Mouse (Mus musculus) midbrain, embryonic 13.5 days (tissue): ENCODE data around the gene Prap1. TPM values are rescaled to one million over a fixed set of nuclear protein-coding genes. Genes with fewer than 3 reads are reported as not detected.

Source experiments
- ATAC-seq: fragments of 200-750 bp; cut with Nextera tagmentation; 2 replicates; pipeline ENCODE4 v1.8.0; 2017; ENCODE audit warnings: mild to moderate bottlenecking, moderate TSS enrichment, moderate library complexity
- H3K27ac ChIP-seq: fragments of 300-500 bp; sonication (generic); 2 replicates; pipeline ENCODE4 v1.5.1; 2015; ENCODE audit warnings: inconsistent platforms, mild to moderate bottlenecking, moderate library complexity
- H3K27me3 ChIP-seq: fragments of 300-500 bp; sonication (generic); 2 replicates; pipeline ENCODE4 v1.6.1; 2015; ENCODE audit warnings: mild to moderate bottlenecking, inconsistent platforms
- H3K36me3 ChIP-seq: fragments of 300-500 bp; sonication (generic); 2 replicates; pipeline ENCODE4 v1.6.1; 2015; ENCODE audit warnings: mild to moderate bottlenecking, inconsistent platforms
- H3K4me1 ChIP-seq: fragments of 300-500 bp; sonication (generic); replicated peaks from 2 replicates; pipeline ENCODE4 v1.6.1; 2015; ENCODE audit warnings: inconsistent platforms
- H3K4me2 ChIP-seq: fragments of 300-500 bp; sonication (generic); replicated peaks from 2 replicates; pipeline ENCODE4 v1.6.1; 2015; ENCODE audit warnings: moderate library complexity, mild to moderate bottlenecking, inconsistent platforms
- H3K4me3 ChIP-seq: fragments of 300-500 bp; sonication (generic); replicated peaks from 2 replicates; pipeline ENCODE4 v1.5.1; 2015; ENCODE audit warnings: mild to moderate bottlenecking, inconsistent platforms
- H3K9ac ChIP-seq: fragments of 300-500 bp; sonication (generic); replicated peaks from 2 replicates; pipeline ENCODE4 v1.6.1; 2015; ENCODE audit warnings: mild to moderate bottlenecking, inconsistent platforms
- H3K9me3 ChIP-seq: fragments of 300-500 bp; sonication (generic); 2 replicates; pipeline ENCODE4 v1.6.1; 2016; ENCODE audit warnings: mild to moderate bottlenecking, inconsistent platforms
- WGBS: fragments of 180-500 bp; shearing (Covaris S2); methylation state at CpG from one replicate; pipeline ENCODE4 v1.1.7; 2015; 5-methylcytosine and 5-hydroxymethylcytosine counted together
- polyA plus RNA-seq: library from polyadenylated mRNA; unstranded; fragments of >200 nt; fragmentation: Nextera tagmentation; extraction: Ambion mirVana; gene quantifications from 2 replicates; pipeline ENCODE4 v1.2.1, GENCODE M21; 2015

Prap1 gene
- polyA plus RNA-seq, 1 experiment from 2014 or later, result not detected

- Histone ChIP-seq H3K9me3 (no peaks in the 10 kb centered on the region), H3K27me3 (no peaks in the 10 kb centered on the region), H3K4me3 (no peak overlapping the region), H3K4me1 (no peaks in the 10 kb centered on the region), H3K9ac (no peak overlapping the region), H3K27ac (no peak overlapping the region), H3K36me3 (no peaks in the 10 kb centered on the region), H3K4me2 (no peak overlapping the region)
- ATAC-seq, result no peak
- 59% methylated on average over 1 of the region's 1 CpGs for WGBS
Observed at GRCm38 (mm10) chr7:140095556-140095955, 2.4 kb downstream of the Prap1 start.

- Histone ChIP-seq H3K9ac (no peak overlapping the region), H3K36me3 (no peaks in the 10 kb centered on the region), H3K4me2 (no peak overlapping the region), H3K27me3 (peaks cover 3% of the 10 kb centered on the region; the same call in 1 of the 2 replicates), H3K4me1 (peaks cover 1% of the 10 kb centered on the region; the same call in 1 of the 2 replicates), H3K27ac (no peak overlapping the region), H3K9me3 (no peaks in the 10 kb centered on the region), H3K4me3 (no peak overlapping the region)
- ATAC-seq, result no peak
Observed at GRCm38 (mm10) chr7:140096055-140096454, 2.9 kb downstream of the Prap1 start.

- Histone ChIP-seq H3K4me2 (no peak overlapping the region), H3K27ac (no peak overlapping the region), H3K36me3 (no peaks in the 10 kb centered on the region), H3K9ac (no peak overlapping the region), H3K27me3 (peaks cover 15% of the 10 kb centered on the region), H3K4me3 (no peak overlapping the region), H3K4me1 (peaks cover 18% of the 10 kb centered on the region), H3K9me3 (no peaks in the 10 kb centered on the region)
- ATAC-seq, result no peak
- whole genome bisulfite sequencing, result 91% methylated on average over 1 of the region's 1 CpGs
Observed at GRCm38 (mm10) chr7:140098466-140098865, 5.3 kb downstream of the Prap1 start.

DNA sequence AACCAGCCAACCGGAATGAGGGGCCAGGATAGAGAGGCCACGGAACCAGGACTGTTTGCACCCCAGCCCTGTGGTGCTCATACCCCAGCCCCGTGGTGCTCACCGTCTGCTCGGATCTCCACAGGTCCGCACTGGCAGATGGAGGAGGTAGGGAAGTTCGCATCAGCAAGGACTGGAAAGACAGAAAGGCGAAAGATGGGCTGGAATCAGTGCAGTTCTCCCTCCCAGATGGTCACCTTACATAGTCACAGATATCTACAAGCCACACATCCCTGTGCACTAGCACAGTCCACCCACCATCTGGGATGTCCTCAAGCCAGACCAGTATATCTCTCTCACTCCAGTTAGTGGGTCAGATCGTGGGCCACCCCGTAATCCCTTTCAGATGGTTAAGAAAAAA lies 8.3 kb downstream of the Prap1 start:
- Histone ChIP-seq H3K27ac (no peak overlapping the region), H3K9ac (peak overlapping the region; percentile 65), H3K36me3 (peaks cover 19% of the 10 kb centered on the region), H3K4me2 (peak overlapping the region; percentile 65), H3K27me3 (peaks cover 15% of the 10 kb centered on the region), H3K4me1 (peaks cover 18% of the 10 kb centered on the region), H3K4me3 (peak overlapping the region; percentile 39), H3K9me3 (no peaks in the 10 kb centered on the region)
- ATAC-seq, result peak; percentile 31; the same call in 1 of the 2 replicates
- WGBS, result 72% methylated on average over 10 of the region's 10 CpGs

GRCm38 (mm10) chr7:140101993-140102860 lies 9.0 kb downstream of the Prap1 start, which contains the start of gene Fuom:
Gene Fuom (minus strand): TSS chr7:140102441.
- Histone ChIP-seq H3K27ac (no peak within 1 kb of the TSS), H3K9me3 (no peaks in the 10 kb centered on the region), H3K9ac (peak within 1 kb of the TSS; percentile 65), H3K4me3 (peak within 1 kb of the TSS; percentile 39), H3K27me3 (peaks cover 15% of the 10 kb centered on the region), H3K4me2 (peak within 1 kb of the TSS; percentile 65), H3K36me3 (peaks cover 24% of the 10 kb centered on the region), H3K4me1 (peaks cover 18% of the 10 kb centered on the region)
- WGBS, result 2% methylated on average over 30 of the region's 30 CpGs
- peak; percentile 87 for ATAC-seq

GRCm38 (mm10) chr7:140104009-140104408 lies 10.8 kb downstream of the Prap1 start:
- 86% methylated on average over 4 of the region's 4 CpGs for WGBS
- Histone ChIP-seq H3K36me3 (peaks cover 42% of the 10 kb centered on the region), H3K4me2 (no peak overlapping the region)

DNA sequence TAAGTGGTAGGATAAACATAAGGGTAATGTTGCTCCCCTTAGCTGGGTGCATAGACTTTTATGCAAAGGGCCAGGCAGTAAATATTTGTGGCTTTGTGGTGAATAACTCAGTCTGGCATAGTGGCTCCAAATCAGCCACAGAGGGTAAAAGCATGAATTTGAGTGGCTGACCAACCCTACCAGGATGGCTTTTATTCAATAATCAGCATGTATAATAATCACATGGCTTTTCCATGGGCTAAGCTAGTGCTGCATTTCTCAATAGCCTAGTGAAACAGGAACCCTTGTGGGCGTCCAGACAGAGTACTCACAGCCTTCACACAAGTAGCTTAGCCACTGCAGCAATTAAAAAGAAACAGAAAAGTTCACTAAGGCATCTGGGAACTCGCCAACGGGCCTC lies 18.7 kb downstream of the Prap1 start:
- no peak overlapping the region for H3K4me3 ChIP-seq
- H3K4me2 ChIP-seq, result no peak overlapping the region
- H3K36me3 ChIP-seq, result peaks cover 60% of the 10 kb centered on the region
- H3K27me3 ChIP-seq, result no peaks in the 10 kb centered on the region
- no peak for ATAC-seq
- H3K27ac ChIP-seq, result no peak overlapping the region
- H3K4me1 ChIP-seq, result peaks cover 14% of the 10 kb centered on the region
- WGBS, result 74% methylated on average over 3 of the region's 3 CpGs
- no peak overlapping the region for H3K9ac ChIP-seq
- no peaks in the 10 kb centered on the region for H3K9me3 ChIP-seq

More at GRCm38 (mm10) chr7:140104009-140104408, 10.8 kb downstream of the Prap1 start:
- H3K4me3 ChIP-seq, result no peak overlapping the region
- H3K9ac ChIP-seq, result no peak overlapping the region
- H3K9me3 ChIP-seq, result no peaks in the 10 kb centered on the region
- H3K27ac ChIP-seq, result no peak overlapping the region
- H3K4me1 ChIP-seq, result peaks cover 18% of the 10 kb centered on the region
- H3K27me3 ChIP-seq, result peaks cover 15% of the 10 kb centered on the region
- no peak for ATAC-seq

DNA sequence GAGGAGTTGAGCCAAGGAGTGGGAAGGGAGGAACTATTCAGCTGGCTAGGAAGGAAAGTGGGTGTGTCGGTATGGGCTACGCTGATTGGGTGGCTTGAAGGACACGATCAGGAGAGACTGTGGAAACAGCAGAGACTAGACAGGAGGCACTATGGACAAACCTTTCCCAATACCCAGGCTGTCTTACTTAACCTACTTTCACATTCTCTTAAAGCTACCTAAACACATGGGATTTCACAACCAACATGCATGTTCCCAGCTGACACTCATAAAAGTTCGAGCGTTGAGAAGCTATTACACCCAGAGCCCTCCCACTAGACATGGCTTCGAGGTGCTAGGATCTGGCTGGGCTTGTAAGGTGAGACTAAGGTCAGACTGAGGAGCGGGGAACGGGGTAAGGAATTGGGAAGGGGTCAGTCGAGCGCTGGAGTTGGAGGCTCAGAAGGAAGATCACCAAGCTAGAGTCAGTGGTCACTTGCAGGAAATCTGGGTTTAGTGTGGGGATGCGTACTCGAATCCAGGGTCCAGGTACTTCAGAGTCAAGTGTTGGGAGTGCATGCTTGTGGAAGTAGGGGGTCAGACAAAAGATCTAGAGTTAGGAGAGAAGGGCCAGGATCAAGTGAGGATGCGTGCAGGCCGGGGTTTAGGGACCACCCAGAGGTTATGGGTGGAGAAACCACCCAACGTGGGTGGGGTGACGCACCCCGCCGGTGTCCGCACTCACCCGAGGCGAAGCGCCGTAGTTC lies 22.6 kb downstream of the Prap1 start, which contains the start of gene Paox:
Paox (plus strand) TSS at position 217 of the 746 bp plus-strand sequence.
- H3K9ac ChIP-seq, result peak within 1 kb of the TSS; percentile 86
- peaks cover 17% of the 10 kb centered on the region for H3K4me1 ChIP-seq
- peak; percentile 79 for ATAC-seq
- no peaks in the 10 kb centered on the region for H3K9me3 ChIP-seq
- no peaks in the 10 kb centered on the region for H3K27me3 ChIP-seq
- peak within 1 kb of the TSS; percentile 83 for H3K4me3 ChIP-seq
- peaks cover 22% of the 10 kb centered on the region for H3K36me3 ChIP-seq
- H3K27ac ChIP-seq, result peak within 1 kb of the TSS; percentile 80
- peak within 1 kb of the TSS; percentile 90 for H3K4me2 ChIP-seq
- WGBS, result 3% methylated on average over 23 of the region's 23 CpGs

DNA sequence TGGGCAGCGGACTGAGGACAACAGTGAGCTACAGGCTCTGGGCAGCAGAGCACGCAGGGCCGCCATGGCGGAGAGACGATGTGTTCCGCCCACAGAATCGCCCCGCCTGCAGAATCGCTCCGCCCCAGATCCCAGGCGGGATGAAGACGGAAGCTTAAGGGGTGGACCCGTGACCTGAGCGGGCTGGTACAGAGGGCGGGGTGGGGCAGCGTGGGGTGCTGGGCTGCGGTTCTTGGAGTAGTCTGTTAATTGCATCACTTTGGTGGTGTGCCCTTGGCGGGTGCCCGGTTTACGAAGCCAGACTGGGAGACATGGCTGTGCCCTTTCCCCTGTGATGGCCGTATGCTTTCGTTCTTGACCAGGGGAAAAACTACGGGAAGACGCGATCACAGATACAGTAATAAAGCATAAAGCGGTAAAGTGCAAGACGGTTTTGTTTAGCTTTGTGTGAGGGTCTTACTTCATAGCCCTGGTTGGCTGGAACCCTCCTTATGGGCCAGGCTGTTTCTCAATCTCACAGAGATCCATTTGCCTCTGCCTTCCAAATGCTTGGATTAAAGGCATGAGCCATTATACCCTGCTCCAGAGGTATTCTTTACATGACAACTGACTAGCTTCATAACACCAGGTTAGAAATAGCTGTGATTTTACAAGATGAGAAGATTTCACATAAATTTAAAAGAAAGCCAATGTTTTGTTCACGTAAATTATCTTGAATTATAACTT lies 23.3 kb downstream of the Prap1 start, which contains the start of gene Echs1:
Echs1 (minus strand) TSS at position 148 of the 726 bp plus-strand sequence.
- Histone ChIP-seq H3K27me3 (peaks cover 2% of the 10 kb centered on the region; the same call in 1 of the 2 replicates), H3K36me3 (peaks cover 14% of the 10 kb centered on the region), H3K4me2 (peak within 1 kb of the TSS; percentile 90), H3K4me1 (peaks cover 17% of the 10 kb centered on the region), H3K27ac (peak within 1 kb of the TSS; percentile 80), H3K9ac (peak within 1 kb of the TSS; percentile 86), H3K9me3 (no peaks in the 10 kb centered on the region), H3K4me3 (peak within 1 kb of the TSS; percentile 83)
- 4% methylated on average over 28 of the region's 28 CpGs for WGBS
- ATAC-seq, result peak; percentile 96

GRCm38 (mm10) chr7:140120484-140120883 lies 27.3 kb downstream of the Prap1 start:
- H3K4me1 ChIP-seq, result peaks cover 16% of the 10 kb centered on the region
- no peak overlapping the region for H3K9ac ChIP-seq
- no peak for ATAC-seq
- no peak overlapping the region for H3K27ac ChIP-seq
- H3K4me3 ChIP-seq, result no peak overlapping the region
- H3K4me2 ChIP-seq, result no peak overlapping the region
- no peaks in the 10 kb centered on the region for H3K9me3 ChIP-seq
- 92% methylated on average over 2 of the region's 2 CpGs for WGBS
- no peaks in the 10 kb centered on the region for H3K36me3 ChIP-seq
- H3K27me3 ChIP-seq, result peaks cover 3% of the 10 kb centered on the region; the same call in 1 of the 2 replicates

DNA sequence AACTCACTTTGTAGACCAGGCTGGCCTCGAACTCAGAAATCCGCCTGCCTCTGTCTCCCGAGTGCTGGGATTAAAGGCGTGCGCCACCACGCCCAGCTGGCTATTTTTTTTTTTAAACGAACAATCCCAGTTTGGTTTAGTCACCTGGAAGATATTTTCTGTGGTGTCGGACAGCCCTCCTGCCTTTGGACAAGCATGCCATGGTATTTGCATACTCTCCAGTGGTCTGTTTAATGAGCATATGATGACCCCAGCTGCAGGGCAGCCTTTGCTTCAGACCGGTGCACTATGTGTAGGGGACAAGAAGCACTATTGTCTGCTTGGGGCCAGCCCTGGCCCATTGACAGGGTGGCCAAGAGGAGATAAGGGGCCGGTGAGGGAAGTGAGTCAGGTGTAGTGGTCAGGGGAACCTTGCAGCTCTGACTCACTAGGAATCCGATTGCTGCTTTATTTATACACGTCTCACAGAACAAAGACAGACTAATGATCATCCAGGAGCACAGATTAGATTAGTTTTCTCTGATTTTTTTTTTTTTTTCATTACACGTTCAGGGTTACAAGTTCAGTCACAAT lies 28.2 kb downstream of the Prap1 start:
- Histone ChIP-seq H3K27ac (no peak overlapping the region), H3K36me3 (no peaks in the 10 kb centered on the region), H3K9ac (no peak overlapping the region), H3K27me3 (peaks cover 3% of the 10 kb centered on the region; the same call in 1 of the 2 replicates), H3K9me3 (no peaks in the 10 kb centered on the region), H3K4me2 (no peak overlapping the region), H3K4me1 (peaks cover 17% of the 10 kb centered on the region), H3K4me3 (no peak overlapping the region)
- ATAC-seq, result no peak
- 74% methylated on average over 13 of the region's 13 CpGs for WGBS
